Mouse (Mus musculus): ENCODE measurements around the gene Sdf2. TPM values are rescaled to one million over a fixed set of nuclear protein-coding genes. Genes with fewer than 3 reads are reported as not detected.

Sdf2 gene
- polyA plus RNA-seq, 1 experiment from 2014 or later: 29.0 TPM

DNA sequence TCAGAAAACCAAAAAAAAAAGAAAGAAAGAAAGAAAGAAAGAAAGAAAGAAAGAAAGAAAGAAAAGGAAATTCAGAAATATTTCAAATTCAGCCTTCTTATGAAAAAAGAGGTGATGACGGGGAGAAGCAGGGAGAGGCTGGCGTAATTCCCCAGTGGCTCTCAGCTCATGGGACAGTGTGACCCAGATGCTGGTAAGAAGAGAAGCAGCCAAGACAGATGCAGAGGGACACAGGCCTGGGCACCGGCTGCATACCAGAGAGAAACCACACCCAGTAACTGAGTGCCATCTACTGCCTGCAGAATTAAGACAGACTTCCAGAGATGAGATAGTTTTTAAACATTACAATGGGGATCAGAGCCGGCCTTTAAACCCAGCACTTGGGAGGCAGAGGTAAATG, 22.0 kb upstream of the Sdf2 start:
- Histone ChIP-seq H3K27ac (replicated peaks) (no peak overlapping the region), H3K4me3 (replicated peaks) (no peak overlapping the region), H3K27me3 (no peaks in the 10 kb centered on the region), H3K4me2 (no peak overlapping the region), H3K9me3 (replicated peaks) (no peaks in the 10 kb centered on the region), H3K4me1 (replicated peaks) (no peaks in the 10 kb centered on the region), H3K9ac (no peak overlapping the region), H3K36me3 (replicated peaks) (peaks cover 97% of the 10 kb centered on the region)
- 83% methylated on average over 4 of the region's 4 CpGs for WGBS (ENCODE audit: insufficient replicate concordance)
- ATAC-seq (ENCODE audit: insufficient read depth): no peak

DNA sequence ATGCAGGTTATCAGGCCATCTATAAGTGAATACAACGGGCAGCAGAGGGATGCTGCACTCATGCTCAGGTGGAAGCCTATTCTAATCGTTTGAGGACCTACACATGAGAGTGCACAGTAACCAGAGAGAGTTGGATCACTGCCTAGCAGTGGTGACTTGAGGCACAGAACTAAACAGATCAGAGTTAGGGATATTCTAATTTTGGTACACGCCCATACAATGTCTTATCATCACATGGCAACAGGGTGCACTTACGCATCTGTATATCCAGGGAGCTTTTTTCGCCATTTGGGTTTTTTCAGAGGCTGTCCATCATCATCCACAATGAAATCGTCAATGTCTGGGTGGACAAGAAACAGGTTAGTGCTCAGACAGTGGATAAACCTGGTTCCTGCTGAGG, 14.0 kb upstream of the Sdf2 start:
- no peak overlapping the region for H3K4me2 ChIP-seq
- peaks cover 88% of the 10 kb centered on the region for H3K36me3 ChIP-seq (replicated peaks)
- WGBS (ENCODE audit: insufficient replicate concordance): 65% methylated on average over 6 of the region's 6 CpGs
- no peak overlapping the region for H3K27ac ChIP-seq (replicated peaks)
- no peaks in the 10 kb centered on the region for H3K4me1 ChIP-seq (replicated peaks)
- no peak overlapping the region for H3K9ac ChIP-seq
- ATAC-seq (ENCODE audit: insufficient read depth): no peak
- H3K4me3 ChIP-seq (replicated peaks): no peak overlapping the region
- H3K9me3 ChIP-seq (replicated peaks): no peaks in the 10 kb centered on the region
- no peaks in the 10 kb centered on the region for H3K27me3 ChIP-seq

DNA sequence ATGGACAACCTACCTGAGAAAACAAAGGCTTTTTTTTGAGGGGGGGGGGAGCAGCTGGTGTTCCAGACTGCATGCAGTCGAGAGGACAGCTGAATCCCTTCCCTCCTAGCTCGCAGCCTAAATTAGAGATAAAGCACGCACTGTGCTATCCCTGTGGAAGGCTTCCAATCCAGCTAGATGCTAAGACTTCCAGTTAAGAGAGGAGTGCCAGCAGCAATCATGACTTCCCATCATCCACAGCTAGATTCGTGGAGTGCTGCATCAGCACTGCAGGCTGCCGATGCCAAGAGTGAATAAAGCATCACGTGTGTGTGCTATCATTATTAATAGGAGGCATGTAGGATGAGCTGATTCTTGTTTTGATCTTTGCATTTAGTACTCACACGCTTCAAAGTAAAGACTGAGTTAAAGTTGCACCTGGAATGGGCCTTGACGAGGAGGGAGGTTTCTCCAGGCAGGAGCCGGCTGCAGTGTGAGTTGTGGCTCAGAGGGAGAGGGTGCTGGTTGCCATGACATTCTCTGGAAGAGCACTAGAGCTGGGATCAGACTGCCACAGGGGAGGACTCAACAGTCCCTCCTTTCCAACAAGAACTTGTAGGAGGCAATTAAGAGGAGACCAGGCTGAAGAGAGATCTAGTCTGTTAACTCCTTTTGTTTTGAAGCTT, 5.2 kb upstream of the Sdf2 start:
- Histone ChIP-seq H3K36me3 (replicated peaks) (peaks cover 31% of the 10 kb centered on the region), H3K27me3 (no peaks in the 10 kb centered on the region), H3K4me3 (replicated peaks) (no peak overlapping the region), H3K4me1 (replicated peaks) (peaks cover 22% of the 10 kb centered on the region), H3K9ac (no peak overlapping the region), H3K27ac (replicated peaks) (no peak overlapping the region), H3K9me3 (replicated peaks) (no peaks in the 10 kb centered on the region), H3K4me2 (no peak overlapping the region)
- no peak for ATAC-seq (ENCODE audit: insufficient read depth)
- WGBS (ENCODE audit: insufficient replicate concordance): 83% methylated on average over 9 of the region's 9 CpGs

DNA sequence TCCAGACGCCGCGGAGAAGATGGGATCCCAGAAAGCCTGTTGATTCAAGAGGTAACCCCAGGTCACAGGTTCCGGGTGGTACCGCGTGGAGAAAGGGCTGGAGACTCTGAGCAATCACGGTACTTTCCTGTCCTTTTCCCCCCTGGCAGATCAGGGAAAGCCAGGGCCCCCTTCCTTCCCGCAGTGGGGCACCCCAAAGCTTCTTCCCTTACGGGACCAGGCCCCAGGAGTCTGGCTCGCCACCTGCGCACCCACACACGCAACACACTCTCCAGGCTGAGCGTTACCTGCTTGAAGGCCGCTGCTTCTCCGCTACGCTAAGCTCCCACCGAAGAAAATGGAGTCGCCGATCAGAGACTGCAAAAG, 302 bp upstream of the Sdf2 start:
- peaks cover 43% of the 10 kb centered on the region for H3K4me1 ChIP-seq (replicated peaks)
- H3K9me3 ChIP-seq (replicated peaks): no peaks in the 10 kb centered on the region
- WGBS (ENCODE audit: insufficient replicate concordance): under 1% methylated on average over 19 of the region's 19 CpGs
- peak overlapping the region; percentile 96 for H3K27ac ChIP-seq (replicated peaks)
- H3K4me3 ChIP-seq (replicated peaks): peak overlapping the region; percentile 90
- H3K27me3 ChIP-seq: no peaks in the 10 kb centered on the region
- ATAC-seq (ENCODE audit: insufficient read depth): peak; percentile 19
- H3K9ac ChIP-seq: peak overlapping the region; percentile 88
- H3K36me3 ChIP-seq (replicated peaks): peaks cover 12% of the 10 kb centered on the region
- H3K4me2 ChIP-seq: peak overlapping the region; percentile 80

DNA sequence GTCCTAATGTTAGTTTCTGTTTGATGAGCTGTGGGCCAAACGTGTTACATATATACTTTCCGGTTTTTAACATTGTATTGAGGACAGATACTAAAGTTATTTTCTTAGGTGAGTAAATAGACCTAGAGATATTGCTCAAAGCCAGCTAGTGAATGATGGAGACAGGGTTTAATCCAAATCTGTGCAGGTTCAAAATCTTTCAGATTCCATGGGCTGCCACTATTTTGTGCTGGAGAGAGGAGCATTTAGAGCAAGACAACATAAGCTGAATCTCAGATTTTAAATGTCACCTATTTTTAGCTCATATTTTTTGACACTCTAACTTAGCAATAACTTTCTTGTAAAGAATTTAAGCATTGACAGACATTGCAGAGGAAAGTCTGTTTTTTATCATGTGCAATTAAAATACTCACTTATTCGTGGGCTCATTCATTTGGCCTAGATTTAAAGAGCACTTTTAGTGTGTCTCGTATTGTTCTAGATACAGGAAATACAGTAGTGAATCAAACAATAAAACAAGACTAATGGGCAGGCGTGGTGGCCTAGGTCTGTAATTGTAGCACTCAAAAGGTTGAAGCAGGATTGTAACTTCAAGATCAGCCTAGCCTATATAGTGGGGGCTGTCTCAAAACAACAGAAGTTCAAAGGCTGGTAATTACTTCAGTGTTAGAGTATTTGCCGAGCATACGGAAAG, 919 bp downstream of the Sdf2 start:
- 47% methylated on average over 7 of the region's 7 CpGs for WGBS (ENCODE audit: insufficient replicate concordance)
- Histone ChIP-seq H3K27ac (replicated peaks) (peak overlapping the region; percentile 96), H3K4me1 (replicated peaks) (peaks cover 43% of the 10 kb centered on the region), H3K9ac (peak overlapping the region; percentile 88), H3K4me3 (replicated peaks) (peak overlapping the region; percentile 90), H3K36me3 (replicated peaks) (peaks cover 14% of the 10 kb centered on the region), H3K27me3 (no peaks in the 10 kb centered on the region), H3K4me2 (peak overlapping the region; percentile 80), H3K9me3 (replicated peaks) (no peaks in the 10 kb centered on the region)
- ATAC-seq (ENCODE audit: insufficient read depth): no peak

DNA sequence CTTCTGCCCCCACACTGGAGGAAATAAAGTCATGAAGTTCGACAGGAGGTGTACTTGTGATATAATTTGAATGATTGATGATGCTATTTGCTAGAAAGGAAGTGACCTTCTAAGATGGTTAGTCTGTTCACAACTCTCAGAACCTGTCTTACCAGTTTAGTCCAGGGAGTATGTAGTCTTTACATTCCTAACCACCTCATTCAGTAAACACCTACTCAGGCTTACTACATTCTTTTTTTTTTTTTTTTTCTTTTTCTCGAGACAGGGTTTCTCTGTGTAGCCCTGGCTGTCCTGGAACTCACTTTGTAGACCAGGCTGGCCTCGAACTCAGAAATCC, 1.4 kb downstream of the Sdf2 start:
- H3K4me1 ChIP-seq (replicated peaks): peaks cover 43% of the 10 kb centered on the region

DNA sequence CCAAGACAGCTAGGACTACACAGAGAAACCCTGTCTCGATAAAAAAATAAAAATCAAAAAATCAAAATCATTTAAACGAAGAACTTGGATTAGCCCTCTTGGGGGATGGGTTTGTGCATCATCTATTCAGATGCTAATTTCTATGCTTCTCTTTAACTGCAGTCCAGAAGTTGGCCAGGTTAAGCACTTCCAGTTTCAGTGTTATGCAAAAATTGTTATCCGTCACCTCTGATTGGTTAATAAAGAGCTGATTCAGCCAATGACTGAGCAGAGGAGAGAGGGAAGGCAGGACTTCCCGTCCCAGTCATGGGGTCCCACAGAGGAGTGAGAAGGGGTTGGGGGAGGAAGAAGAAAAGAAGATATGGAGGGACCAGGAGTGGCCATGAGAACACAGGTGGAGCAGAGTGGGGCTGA, 2.2 kb downstream of the Sdf2 start:
- no peak for ATAC-seq (ENCODE audit: insufficient read depth)
- Histone ChIP-seq H3K4me1 (replicated peaks) (peaks cover 41% of the 10 kb centered on the region), H3K9ac (0 out of 2 replicates have a peak overlapping the region, but pooled peaks have one; percentile 9), H3K9me3 (replicated peaks) (no peaks in the 10 kb centered on the region), H3K27ac (replicated peaks) (no peak overlapping the region), H3K4me2 (peak overlapping the region; percentile 51), H3K36me3 (replicated peaks) (peaks cover 25% of the 10 kb centered on the region), H3K27me3 (no peaks in the 10 kb centered on the region), H3K4me3 (replicated peaks) (peak overlapping the region; percentile 28)
- 45% methylated on average over 4 of the region's 4 CpGs for WGBS (ENCODE audit: insufficient replicate concordance)

More for the DNA sequence above, 1.4 kb downstream of the Sdf2 start:
- H3K4me2 ChIP-seq: peak overlapping the region; percentile 80
- ATAC-seq (ENCODE audit: insufficient read depth): no peak
- H3K4me3 ChIP-seq (replicated peaks): peak overlapping the region; percentile 90
- no peak overlapping the region for H3K9ac ChIP-seq
- no peak overlapping the region for H3K27ac ChIP-seq (replicated peaks)
- H3K36me3 ChIP-seq (replicated peaks): peaks cover 19% of the 10 kb centered on the region
- WGBS (ENCODE audit: insufficient replicate concordance): 38% methylated on average over 3 of the region's 3 CpGs
- no peaks in the 10 kb centered on the region for H3K27me3 ChIP-seq
- H3K9me3 ChIP-seq (replicated peaks): no peaks in the 10 kb centered on the region

DNA sequence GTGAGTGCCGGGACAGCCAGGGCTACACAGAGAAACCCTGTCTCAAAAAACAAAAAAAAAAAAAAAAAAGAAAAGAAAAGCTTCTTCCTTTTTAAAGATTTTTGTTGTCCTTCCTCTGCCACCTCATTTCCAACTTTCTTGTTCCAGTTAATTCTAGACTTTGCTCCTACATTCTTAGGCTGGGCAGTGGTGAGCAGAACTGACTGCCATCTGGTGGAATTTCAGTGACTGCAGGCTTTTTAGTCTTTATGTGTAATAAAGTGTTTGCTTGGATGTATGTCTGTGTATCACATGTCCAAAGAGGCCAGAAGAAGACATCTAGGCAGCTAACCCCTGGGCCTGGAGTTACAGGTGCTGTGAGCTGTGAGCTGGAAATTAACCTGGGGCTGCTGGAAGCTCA, 11.1 kb downstream of the Sdf2 start:
- Histone ChIP-seq H3K36me3 (replicated peaks) (peaks cover 29% of the 10 kb centered on the region), H3K4me2 (no peak overlapping the region), H3K4me1 (replicated peaks) (peaks cover 4% of the 10 kb centered on the region; the same call in 1 of the 2 replicates), H3K9me3 (replicated peaks) (no peaks in the 10 kb centered on the region), H3K27me3 (0 out of 2 replicates have a peak, but pooled peaks cover 3% of the 10 kb centered on the region), H3K9ac (no peak overlapping the region), H3K27ac (replicated peaks) (no peak overlapping the region), H3K4me3 (replicated peaks) (no peak overlapping the region)
- no peak for ATAC-seq (ENCODE audit: insufficient read depth)
- 80% methylated on average over 1 of the region's 1 CpGs for WGBS (ENCODE audit: insufficient replicate concordance)

DNA sequence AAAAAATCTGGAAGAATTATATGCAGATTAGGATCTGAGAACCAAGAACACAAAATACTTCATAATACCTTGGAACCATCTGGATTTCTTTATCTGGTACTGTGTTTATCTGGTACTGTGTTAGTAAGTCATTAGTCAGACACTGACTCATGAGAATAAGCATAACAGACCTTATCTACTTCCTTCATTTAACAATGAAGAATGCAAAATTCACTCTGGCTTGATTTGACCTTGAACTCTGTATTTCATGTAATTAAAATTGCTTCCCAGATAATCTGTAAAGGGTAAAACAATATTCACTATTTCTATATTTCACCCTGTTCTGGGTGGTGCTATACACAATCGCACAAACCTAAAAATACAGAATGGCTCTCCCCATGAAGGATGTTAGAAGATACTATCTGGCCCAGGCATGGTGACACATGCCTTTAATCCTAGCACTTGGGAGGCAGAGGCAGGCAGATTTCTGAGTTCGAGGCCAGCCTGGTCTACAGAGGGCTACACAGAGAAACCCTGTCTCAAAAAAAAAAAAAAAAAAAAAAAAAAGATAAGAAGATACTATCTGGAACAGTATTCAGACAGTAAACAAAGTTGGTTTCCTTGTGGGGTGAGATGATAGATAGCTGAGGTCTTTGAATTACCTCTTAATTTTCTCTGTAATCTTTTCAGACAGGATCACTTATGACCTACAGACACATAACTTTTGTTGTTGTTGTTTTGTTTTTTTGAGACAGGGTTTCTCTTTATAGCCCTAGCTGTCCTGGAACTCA, 15.1 kb downstream of the Sdf2 start:
- peaks cover 20% of the 10 kb centered on the region for H3K4me1 ChIP-seq (replicated peaks)
- 0 out of 2 replicates have a peak, but pooled peaks cover 3% of the 10 kb centered on the region for H3K27me3 ChIP-seq
- H3K9me3 ChIP-seq (replicated peaks): no peaks in the 10 kb centered on the region
- H3K27ac ChIP-seq (replicated peaks): no peak overlapping the region
- ATAC-seq (ENCODE audit: insufficient read depth): no peak
- WGBS (ENCODE audit: insufficient replicate concordance): 79% methylated on average over 2 of the region's 2 CpGs
- peak overlapping the region; percentile 50; the same call in 1 of the 2 replicates for H3K9ac ChIP-seq
- H3K4me3 ChIP-seq (replicated peaks): peak overlapping the region; percentile 92
- H3K36me3 ChIP-seq (replicated peaks): peaks cover 24% of the 10 kb centered on the region
- H3K4me2 ChIP-seq: peak overlapping the region; percentile 95

DNA sequence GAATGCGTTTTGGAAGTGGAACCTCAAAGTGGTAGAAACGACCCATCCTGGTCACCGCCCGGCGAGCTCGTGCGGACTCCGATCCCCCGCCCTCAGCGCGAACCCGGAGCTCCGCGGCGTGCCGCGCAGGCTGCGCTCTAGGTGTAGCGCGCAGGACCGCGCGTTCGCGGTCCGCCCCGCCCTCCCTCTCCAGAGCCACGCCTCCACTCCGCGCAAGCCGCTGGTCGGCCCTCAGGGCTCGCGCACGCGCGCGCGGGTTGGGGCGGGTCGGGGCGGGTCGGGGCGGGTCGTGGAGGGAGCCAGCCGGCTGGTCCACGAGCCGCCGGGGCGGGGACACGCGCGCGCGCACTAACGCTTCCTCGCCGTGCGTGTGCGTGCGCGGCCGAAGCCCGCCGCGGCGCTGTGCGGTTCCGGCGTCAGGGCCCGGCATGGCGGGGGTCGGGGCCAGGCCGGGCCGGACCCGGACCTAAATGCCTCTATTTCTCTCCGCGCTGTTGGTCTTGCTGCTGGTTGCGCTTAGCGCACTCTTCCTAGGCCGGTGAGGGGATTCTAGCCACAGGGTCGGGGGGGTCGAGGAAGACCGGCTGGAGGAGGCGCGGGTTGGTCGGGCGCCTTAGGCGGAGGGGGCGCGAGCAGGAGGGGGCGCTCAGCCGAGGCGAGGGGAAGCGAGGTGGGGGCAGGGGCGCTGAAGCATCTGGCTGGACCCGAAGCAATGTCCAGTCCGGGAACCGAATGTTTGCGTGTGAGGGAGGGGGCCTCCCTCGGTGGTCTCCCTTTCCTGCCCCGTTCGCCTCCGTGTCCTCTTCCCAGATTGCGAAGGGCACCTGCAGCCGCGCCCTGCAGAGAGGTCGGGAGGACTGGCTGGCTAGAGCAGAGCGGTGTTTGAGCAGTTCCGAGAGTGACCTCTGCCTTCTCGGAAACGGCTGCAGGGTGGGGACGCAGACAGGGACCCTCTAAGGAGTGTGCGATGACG, 16.1 kb downstream of the Sdf2 start, which contains the start of gene 2610507B11Rik:
TSS of gene 2610507B11Rik (plus strand) at position 373 of the 973 bp plus-strand sequence.
- WGBS (ENCODE audit: insufficient replicate concordance): under 1% methylated on average over 115 of the region's 115 CpGs
- Histone ChIP-seq H3K4me2 (peak within 1 kb of the TSS; percentile 95), H3K36me3 (replicated peaks) (peaks cover 32% of the 10 kb centered on the region), H3K27ac (replicated peaks) (peak within 1 kb of the TSS; percentile 83), H3K9me3 (replicated peaks) (no peaks in the 10 kb centered on the region), H3K9ac (peak within 1 kb of the TSS; percentile 82), H3K27me3 (0 out of 2 replicates have a peak, but pooled peaks cover 3% of the 10 kb centered on the region), H3K4me3 (replicated peaks) (peak within 1 kb of the TSS; percentile 92), H3K4me1 (replicated peaks) (peaks cover 20% of the 10 kb centered on the region)
- ATAC-seq (ENCODE audit: insufficient read depth): peak; percentile 98

All from liver, embryonic 15.5 days (tissue).